Mouse (Mus musculus) layer of hippocampus, adult 11-12 months (tissue): ENCODE measurements around the gene Ucn.

Experiments used
- DNase-seq: peaks from one replicate; pipeline ENCODE4 v3.0.0; 2022; ENCODE audit warnings: low spot score

Ucn gene

GRCm38 (mm10) chr5:31138241-31138967 lies at the start of gene Ucn:
Gene Ucn (minus strand): TSS chr5:31138829.
- no peak for DNase-seq

- no peak for DNase-seq
These were observed 45.0 kb upstream of the Ucn start for GRCm38 (mm10) chr5:31183678-31184077.

GRCm38 (mm10) chr5:31181183-31181770 lies 42.6 kb upstream of the Ucn start:
- no peak for DNase-seq

GRCm38 (mm10) chr5:31179766-31180630 lies 41.4 kb upstream of the Ucn start, which contains the start of the genes Gm29609 and Gtf3c2:
Gene Gm29609 (minus strand): TSS chr5:31179911.
Gene Gtf3c2 (minus strand): TSS chr5:31180144.
- peak; percentile 97 for DNase-seq

GRCm38 (mm10) chr5:31179301-31179765 lies 40.7 kb upstream of the Ucn start:
- DNase-seq, result no peak

- DNase-seq, result no peak
These were observed 30.0 kb upstream of the Ucn start for GRCm38 (mm10) chr5:31168630-31169029.

- DNase-seq, result no peak
These were observed 26.2 kb upstream of the Ucn start for GRCm38 (mm10) chr5:31164878-31165277.

- no peak for DNase-seq
These were observed 23.8 kb upstream of the Ucn start for GRCm38 (mm10) chr5:31162462-31162861.

- DNase-seq, result peak; percentile 84
These were observed 15.5 kb upstream of the Ucn start, which contains the start of gene Mpv17 for GRCm38 (mm10) chr5:31154152-31154553. Gene Mpv17 (minus strand): TSS chr5:31154251.

- DNase-seq, result no peak
These were observed 15.0 kb upstream of the Ucn start for GRCm38 (mm10) chr5:31153516-31154151.

GRCm38 (mm10) chr5:31151746-31152145 lies 13.1 kb upstream of the Ucn start:
- no peak for DNase-seq

- no peak for DNase-seq
These were observed 11.2 kb upstream of the Ucn start for GRCm38 (mm10) chr5:31149781-31150180.

GRCm38 (mm10) chr5:31138968-31139425 lies 368 bp upstream of the Ucn start:
- no peak for DNase-seq

GRCm38 (mm10) chr5:31137658-31138057 lies 971 bp downstream of the Ucn start:
- no peak for DNase-seq

- DNase-seq, result no peak
These were observed 1.8 kb downstream of the Ucn start for GRCm38 (mm10) chr5:31136730-31137424.

- DNase-seq, result no peak
These were observed 12.6 kb downstream of the Ucn start for GRCm38 (mm10) chr5:31126050-31126449.

- DNase-seq, result no peak
These were observed 15.1 kb downstream of the Ucn start for GRCm38 (mm10) chr5:31123481-31123880.

- DNase-seq, result no peak
These were observed 17.5 kb downstream of the Ucn start for GRCm38 (mm10) chr5:31121111-31121510.

- no peak for DNase-seq
These were observed 21.7 kb downstream of the Ucn start for GRCm38 (mm10) chr5:31116912-31117311.

- no peak for DNase-seq
These were observed 22.3 kb downstream of the Ucn start, which contains the start of gene Trim54 for GRCm38 (mm10) chr5:31116354-31116753. Gene Trim54 (plus strand): TSS chr5:31116712.

- no peak for DNase-seq
These were observed 27.8 kb downstream of the Ucn start for GRCm38 (mm10) chr5:31110781-31111180.
